Mouse (Mus musculus): ENCODE results near the gene Col25a1. TPM values are rescaled to one million over a fixed set of nuclear protein-coding genes. Genes with fewer than 3 reads are reported as not detected.

Gene Col25a1
- polyA plus RNA-seq, 1 experiment = not detected

- H3K27ac ChIP-seq (replicated peaks; ENCODE audit: low read depth, low read length) = no peak overlapping the region
- H3K4me1 ChIP-seq (ENCODE audit: control insufficient read depth, insufficient read depth, insufficient read length, low read length) = no peaks in the 10 kb centered on the region
These were observed 6.3 kb downstream of the Col25a1 start for GRCm38 (mm10) chr3:130137640-130138039.

DNA sequence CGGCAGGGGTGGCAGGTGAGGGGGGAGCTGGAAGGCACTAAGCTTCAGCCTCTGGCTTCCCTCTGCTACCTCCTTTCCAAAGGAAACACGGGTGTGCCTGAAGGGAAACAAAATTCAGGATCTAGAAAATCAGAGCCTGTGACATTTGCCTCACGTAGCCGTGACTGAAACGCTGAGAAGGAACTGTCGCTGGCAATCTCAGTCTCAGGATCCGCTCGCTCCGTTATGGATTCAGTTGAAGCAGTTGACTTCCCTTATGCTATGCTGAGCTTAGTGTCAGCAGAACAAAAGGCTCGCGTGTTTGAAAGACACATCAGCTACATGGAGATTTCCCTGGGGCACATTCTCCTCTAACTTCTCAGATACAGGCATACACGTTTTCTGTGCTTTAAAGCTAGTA, 14.6 kb downstream of the Col25a1 start:
- H3K4me1 ChIP-seq (ENCODE audit: control insufficient read depth, insufficient read depth, insufficient read length, low read length) = no peaks in the 10 kb centered on the region
- no peak overlapping the region for H3K4me3 ChIP-seq (ENCODE audit: insufficient read depth, low read depth, low read length)
- H3K27ac ChIP-seq (replicated peaks; ENCODE audit: low read depth, low read length) = no peak overlapping the region

More at GRCm38 (mm10) chr3:130137640-130138039, 6.3 kb downstream of the Col25a1 start:
- H3K4me3 ChIP-seq (ENCODE audit: insufficient read depth, low read depth, low read length) = no peak overlapping the region

- no peak overlapping the region for H3K27ac ChIP-seq (replicated peaks; ENCODE audit: low read depth, low read length)
These were observed 16.5 kb downstream of the Col25a1 start for GRCm38 (mm10) chr3:130147827-130148226.

GRCm38 (mm10) chr3:130149180-130149579, 17.9 kb downstream of the Col25a1 start:
- Histone ChIP-seq H3K27ac (replicated peaks; ENCODE audit: low read depth, low read length) (no peak overlapping the region), H3K4me1 (ENCODE audit: control insufficient read depth, insufficient read depth, insufficient read length, low read length) (no peaks in the 10 kb centered on the region), H3K4me3 (ENCODE audit: insufficient read depth, low read depth, low read length) (no peak overlapping the region)

More at GRCm38 (mm10) chr3:130147827-130148226, 16.5 kb downstream of the Col25a1 start:
- Histone ChIP-seq H3K4me3 (ENCODE audit: insufficient read depth, low read depth, low read length) (no peak overlapping the region), H3K4me1 (ENCODE audit: control insufficient read depth, insufficient read depth, insufficient read length, low read length) (no peaks in the 10 kb centered on the region)

DNA sequence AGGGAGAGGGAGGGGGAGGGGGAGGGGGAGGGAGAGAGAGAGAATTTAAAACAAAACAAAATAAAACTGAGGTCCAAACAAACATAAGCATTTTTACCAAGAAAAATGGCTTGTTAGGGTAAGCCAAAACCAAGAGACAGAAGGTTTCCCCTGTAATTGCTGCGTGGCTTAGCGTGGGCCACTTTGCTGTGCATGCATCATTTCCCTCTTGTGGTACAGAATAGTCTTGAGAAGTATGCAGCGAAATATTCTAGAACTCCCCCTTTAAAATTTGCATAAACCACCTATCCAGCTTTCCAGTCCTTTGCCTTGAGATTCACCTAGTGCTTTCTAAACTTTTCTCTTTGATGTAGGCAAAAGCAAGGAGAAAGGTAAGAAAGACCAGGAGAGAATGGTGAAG, 21.8 kb downstream of the Col25a1 start:
- Histone ChIP-seq H3K4me3 (ENCODE audit: insufficient read depth, low read depth, low read length) (no peak overlapping the region), H3K4me1 (ENCODE audit: control insufficient read depth, insufficient read depth, insufficient read length, low read length) (no peaks in the 10 kb centered on the region), H3K27ac (replicated peaks; ENCODE audit: low read depth, low read length) (no peak overlapping the region)

GRCm38 (mm10) chr3:130157551-130157950, 26.2 kb downstream of the Col25a1 start:
- Histone ChIP-seq H3K4me3 (ENCODE audit: insufficient read depth, low read depth, low read length) (no peak overlapping the region), H3K27ac (replicated peaks; ENCODE audit: low read depth, low read length) (no peak overlapping the region), H3K4me1 (ENCODE audit: control insufficient read depth, insufficient read depth, insufficient read length, low read length) (no peaks in the 10 kb centered on the region)

GRCm38 (mm10) chr3:130159906-130160305, 28.6 kb downstream of the Col25a1 start:
- Histone ChIP-seq H3K27ac (replicated peaks; ENCODE audit: low read depth, low read length) (no peak overlapping the region), H3K4me1 (ENCODE audit: control insufficient read depth, insufficient read depth, insufficient read length, low read length) (no peaks in the 10 kb centered on the region), H3K4me3 (ENCODE audit: insufficient read depth, low read depth, low read length) (no peak overlapping the region)

- Histone ChIP-seq H3K4me3 (ENCODE audit: insufficient read depth, low read depth, low read length) (no peak overlapping the region), H3K4me1 (ENCODE audit: control insufficient read depth, insufficient read depth, insufficient read length, low read length) (no peaks in the 10 kb centered on the region), H3K27ac (replicated peaks; ENCODE audit: low read depth, low read length) (no peak overlapping the region)
These were observed 29.6 kb downstream of the Col25a1 start for GRCm38 (mm10) chr3:130160902-130161301.

- Histone ChIP-seq H3K4me3 (ENCODE audit: insufficient read depth, low read depth, low read length) (no peak overlapping the region), H3K27ac (replicated peaks; ENCODE audit: low read depth, low read length) (no peak overlapping the region), H3K4me1 (ENCODE audit: control insufficient read depth, insufficient read depth, insufficient read length, low read length) (no peaks in the 10 kb centered on the region)
These were observed 30.1 kb downstream of the Col25a1 start for GRCm38 (mm10) chr3:130161323-130161917.

- no peak overlapping the region for H3K27ac ChIP-seq (replicated peaks; ENCODE audit: low read depth, low read length)
- H3K4me3 ChIP-seq (ENCODE audit: insufficient read depth, low read depth, low read length) = no peak overlapping the region
- H3K4me1 ChIP-seq (ENCODE audit: control insufficient read depth, insufficient read depth, insufficient read length, low read length) = no peaks in the 10 kb centered on the region
These were observed 35.6 kb downstream of the Col25a1 start for GRCm38 (mm10) chr3:130166875-130167274.

- H3K4me3 ChIP-seq (ENCODE audit: insufficient read depth, low read depth, low read length) = peak overlapping the region; percentile 2; the same call in 1 of the 2 replicates
- no peak overlapping the region for H3K27ac ChIP-seq (replicated peaks; ENCODE audit: low read depth, low read length)
- H3K4me1 ChIP-seq (ENCODE audit: control insufficient read depth, insufficient read depth, insufficient read length, low read length) = no peaks in the 10 kb centered on the region
These were observed 41.5 kb downstream of the Col25a1 start for GRCm38 (mm10) chr3:130172764-130173163.

GRCm38 (mm10) chr3:130180181-130180940, 49.1 kb downstream of the Col25a1 start:
- Histone ChIP-seq H3K4me1 (ENCODE audit: control insufficient read depth, insufficient read depth, insufficient read length, low read length) (peaks cover 9% of the 10 kb centered on the region), H3K4me3 (ENCODE audit: insufficient read depth, low read depth, low read length) (peak overlapping the region; percentile 50), H3K27ac (replicated peaks; ENCODE audit: low read depth, low read length) (no peak overlapping the region)

DNA sequence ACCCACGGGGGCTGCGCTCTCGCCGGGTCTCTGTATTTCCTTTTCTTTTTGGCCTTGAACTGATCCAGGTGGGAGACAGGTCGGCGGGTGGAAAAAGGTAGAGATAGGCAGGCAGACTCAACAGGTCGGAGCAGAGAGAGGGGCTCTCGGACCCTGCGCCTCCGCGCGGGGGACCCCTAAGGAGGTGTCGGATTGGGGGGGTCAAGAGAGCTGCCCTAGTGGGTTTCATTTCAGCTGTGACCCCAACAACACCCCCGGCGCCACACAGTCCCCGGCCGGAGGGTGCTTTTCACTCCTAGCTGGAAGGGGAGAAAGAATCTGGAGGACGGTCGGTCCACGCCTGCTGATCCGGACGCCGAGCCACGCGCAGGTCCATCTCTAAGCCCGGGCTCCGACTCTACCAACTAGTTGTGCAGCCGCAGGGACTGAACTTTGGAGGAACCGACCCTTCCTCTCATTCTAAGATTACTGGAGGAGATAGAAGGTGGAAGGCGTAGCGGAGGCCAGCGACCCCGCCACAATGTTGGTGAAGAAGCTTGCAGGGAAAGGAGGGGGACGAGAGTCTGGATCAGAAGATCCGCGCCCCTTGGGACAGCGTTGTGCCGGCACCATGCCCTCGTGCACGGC, 49.8 kb downstream of the Col25a1 start:
- no peak overlapping the region for H3K27ac ChIP-seq (replicated peaks; ENCODE audit: low read depth, low read length)
- peak overlapping the region; percentile 50 for H3K4me3 ChIP-seq (ENCODE audit: insufficient read depth, low read depth, low read length)
- peaks cover 9% of the 10 kb centered on the region for H3K4me1 ChIP-seq (ENCODE audit: control insufficient read depth, insufficient read depth, insufficient read length, low read length)

DNA sequence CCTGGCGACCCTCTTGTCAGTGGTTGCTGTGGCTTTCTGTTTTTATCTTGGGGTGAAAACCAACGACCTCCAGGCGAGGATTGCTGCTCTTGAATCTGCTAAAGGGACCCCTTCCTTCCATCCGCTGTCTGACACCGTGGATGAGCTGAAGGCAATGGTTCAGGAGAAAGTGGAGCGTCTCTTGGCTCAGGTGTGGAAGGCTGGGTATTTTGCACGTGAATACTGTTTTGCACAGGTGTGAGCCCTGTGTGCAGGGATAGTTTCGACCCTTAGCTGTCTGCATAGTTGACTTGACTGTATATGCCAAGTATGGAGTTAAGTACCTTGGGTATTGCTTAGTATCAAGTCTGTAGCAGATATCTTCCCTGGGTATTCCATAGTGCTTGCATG, 50.3 kb downstream of the Col25a1 start:
- H3K4me1 ChIP-seq (ENCODE audit: control insufficient read depth, insufficient read depth, insufficient read length, low read length) = peaks cover 9% of the 10 kb centered on the region
- H3K27ac ChIP-seq (replicated peaks; ENCODE audit: low read depth, low read length) = no peak overlapping the region
- H3K4me3 ChIP-seq (ENCODE audit: insufficient read depth, low read depth, low read length) = peak overlapping the region; percentile 50

DNA sequence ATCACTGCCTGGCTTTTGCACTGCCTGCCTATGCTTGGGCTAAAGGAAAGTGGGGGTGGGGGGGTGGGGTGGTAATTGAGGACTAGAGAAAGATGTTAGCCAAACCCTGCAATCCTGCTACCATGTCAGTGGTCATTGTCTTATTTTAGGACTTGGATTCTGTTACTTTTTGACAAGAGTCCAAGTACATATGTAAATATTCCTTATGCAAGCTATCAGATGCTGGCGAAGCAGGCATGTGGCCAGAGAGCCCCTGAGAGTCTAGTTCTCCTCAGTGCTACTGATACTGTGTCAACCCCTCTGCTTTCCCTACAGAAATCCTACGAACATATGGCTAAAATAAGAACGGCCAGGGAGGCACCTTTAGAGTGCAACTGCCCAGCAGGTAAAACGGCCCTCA, 51.1 kb downstream of the Col25a1 start:
- H3K27ac ChIP-seq (replicated peaks; ENCODE audit: low read depth, low read length) = no peak overlapping the region
- no peak overlapping the region for H3K4me3 ChIP-seq (ENCODE audit: insufficient read depth, low read depth, low read length)

More for the DNA sequence above, 51.1 kb downstream of the Col25a1 start:
- H3K4me1 ChIP-seq (ENCODE audit: control insufficient read depth, insufficient read depth, insufficient read length, low read length) = peaks cover 9% of the 10 kb centered on the region

Data from brown adipose tissue, adult 24 weeks (tissue).